Mouse (Mus musculus): Measurements from ENCODE around the gene Cdk6.

- 0 out of 2 replicates have a peak, but pooled peaks have one; percentile 15 for TF ChIP-seq CTCF (IDR thresholded peaks at IDR 0.05)
- no peak for TF ChIP-seq POLR2A (IDR thresholded peaks at IDR 0.05; ENCODE audit: insufficient read depth, low read depth, low read length)
Measured at GRCm38 (mm10) chr5:3343566-3344080, 2.3 kb downstream of the Cdk6 start.

Data from heart, adult 2 months (tissue).